8 mouse cellular contexts compared by ENCODE assay signal in the genomic region with DNA sequence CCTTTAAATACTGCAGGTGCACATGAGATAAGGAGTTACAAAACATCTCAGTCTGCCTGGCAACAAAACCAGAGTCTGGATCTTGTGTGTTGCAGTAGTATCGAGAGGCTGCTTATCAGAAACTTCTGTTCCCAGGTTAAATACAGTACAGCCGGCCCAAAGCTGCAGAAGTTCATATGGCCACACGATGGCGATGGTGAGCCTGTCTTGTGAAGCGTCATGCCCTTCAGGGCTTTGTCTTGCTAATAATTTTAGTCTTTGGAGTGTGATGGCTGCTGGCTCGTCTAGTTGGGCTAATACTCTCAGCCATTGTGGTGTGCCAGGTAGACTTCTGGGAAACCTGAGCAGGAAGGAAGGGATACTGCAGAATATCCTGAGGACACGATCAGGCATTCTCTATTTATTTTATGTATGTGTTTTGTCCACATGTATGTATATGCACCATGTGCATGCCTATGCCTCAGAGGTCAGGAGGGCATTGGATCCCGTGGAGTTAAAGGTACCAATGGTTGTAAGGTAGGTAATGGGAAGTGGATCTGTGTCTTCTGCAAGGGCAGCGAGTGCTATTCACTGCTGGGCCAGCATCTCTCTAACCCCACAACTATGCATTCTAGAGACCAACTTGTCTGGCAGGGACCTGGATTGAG. TPM values are rescaled to one million over a fixed set of nuclear protein-coding genes. Genes with fewer than 3 reads are reported as not detected.
DNase-seq lines count a peak whose midpoint lies in the region; ATAC-seq and TF ChIP-seq lines count a peak whose summit lies in the region.

No protein-coding gene starts in this region.

- no peak overlapping the region for H3K27ac ChIP-seq in limb, embryonic 14.5 days (replicated peaks; ENCODE audit: low read depth, low read length)

- no peaks in the 10 kb centered on the region for H3K9me3 ChIP-seq in limb, embryonic 14.5 days (ENCODE audit: control insufficient read depth, low read length)

- WGBS in limb, embryonic 14.5 days: 24% methylated on average over 9 of the region's 9 CpGs

- H3K4me3 ChIP-seq in limb, embryonic 14.5 days (replicated peaks; ENCODE audit: low read length): no peak overlapping the region

- H3K4me2 ChIP-seq in limb, embryonic 14.5 days (replicated peaks; ENCODE audit: low read depth, low read length, severe bottlenecking): no peak overlapping the region

- DNase-seq in A20 (ENCODE audit: low read depth, low spot score) (peak; percentile 69), MEL-GATA-1-ER (ENCODE audit: extremely low read depth, low read depth) (peak; percentile 64)
- DNase-seq in cerebellum, adult 8-10 months: peak; percentile 73
- peak; percentile 51 to 62 for DNase-seq in frontal cortex, postnatal 25 days (ENCODE audit: low spot score in 2 of 2)
- DNase-seq in kidney, adult 9 months: peak; percentile 60
- DNase-seq in limb, embryonic 14.5 days (ENCODE audit: low spot score): peak; percentile 79
- DNase-seq in neural tube, embryonic 10.5 days (ENCODE audit: extremely low spot score, low spot score): peak; percentile 70
- peak; percentile 73 for DNase-seq in thymus, postnatal 0 days (ENCODE audit: low spot score)

- TF ChIP-seq POLR2A in limb, embryonic 14.5 days (IDR thresholded peaks at IDR 0.05; ENCODE audit: borderline replicate concordance, extremely low read depth, insufficient read depth, insufficient read length): no peak

- no peak overlapping the region for H3K9ac ChIP-seq in limb, embryonic 14.5 days (ENCODE audit: low read depth, low read length, severe bottlenecking)

- no peaks in the 10 kb centered on the region for H3K36me3 ChIP-seq in limb, embryonic 14.5 days (ENCODE audit: control insufficient read depth, insufficient read depth, low read length)

- ATAC-seq in limb, embryonic 14.5 days (ENCODE audit: low FRiP score, low read depth): peak; percentile 65; the same call in 1 of the 2 replicates

- peaks cover 3% of the 10 kb centered on the region; the same call in 1 of the 2 replicates for H3K27me3 ChIP-seq in limb, embryonic 14.5 days (ENCODE audit: control insufficient read depth, insufficient read depth, low read length)

- no peaks in the 10 kb centered on the region for H3K4me1 ChIP-seq in limb, embryonic 14.5 days (ENCODE audit: control insufficient read depth, insufficient read depth, low read length)

RNA-seq across cellular contexts. Expression of gene T, which starts 29.4 kb away (rescaled TPM):
- 3.6 and 4.7 TPM in 2 replicates for polyA plus RNA-seq in limb, embryonic 14.5 days (2012; rRNA removed)
- polyA plus RNA-seq in limb, embryonic 14.5 days (2014; fragmentation: Nextera tagmentation; extraction: Ambion mirVana): 0.56 and 0.72 TPM in 2 replicates
- 0.09 and 0.14 TPM in 2 replicates for polyA plus RNA-seq in thymus, postnatal 0 days (2015; fragmentation: Nextera tagmentation; extraction: Ambion mirVana)
